Mouse (Mus musculus): ENCODE measurements around the gene 2010300C02Rik. TPM values are rescaled to one million over a fixed set of nuclear protein-coding genes. Genes with fewer than 3 reads are reported as not detected.
"Not testable (repeated sequence)": the region's sequence is repeated elsewhere in the genome, so short reads cannot be mapped to it uniquely, and the experiment has no call there.

2010300C02Rik gene
- polyA plus RNA-seq, 1 experiment from 2014 or later: 0.96 TPM

- Histone ChIP-seq H3K4me1 (peaks cover 36% of the 10 kb centered on the region), H3K27ac (replicated peaks) (no peak overlapping the region), H3K4me3 (no peak overlapping the region), H3K27me3 (replicated peaks; ENCODE audit: low read depth, poor library complexity, severe bottlenecking) (no peaks in the 10 kb centered on the region), H3K36me3 (replicated peaks) (no peaks in the 10 kb centered on the region), H3K9me3 (no peaks in the 10 kb centered on the region)
- DNase-seq (ENCODE audit: low spot score): no peak
- WGBS: 74% methylated on average over 6 of the region's 6 CpGs
These were observed 108.9 kb downstream of the 2010300C02Rik start for GRCm38 (mm10) chr1:37611032-37611431.

- WGBS: 88% methylated on average over 4 of the region's 4 CpGs
- no peak overlapping the region for H3K27ac ChIP-seq (replicated peaks)
These were observed 109.6 kb downstream of the 2010300C02Rik start for GRCm38 (mm10) chr1:37610242-37610641.

GRCm38 (mm10) chr1:37605694-37606093 lies 114.2 kb downstream of the 2010300C02Rik start:
- H3K27me3 ChIP-seq (replicated peaks; ENCODE audit: low read depth, poor library complexity, severe bottlenecking); H3K4me3 ChIP-seq; H3K36me3 ChIP-seq (replicated peaks); H3K4me1 ChIP-seq; H3K27ac ChIP-seq (replicated peaks); H3K9me3 ChIP-seq; DNase-seq (ENCODE audit: low spot score): not testable (repeated sequence)
- 83% methylated on average over 5 of the region's 5 CpGs for WGBS

More at GRCm38 (mm10) chr1:37610242-37610641, 109.6 kb downstream of the 2010300C02Rik start:
- Histone ChIP-seq H3K4me3 (no peak overlapping the region), H3K36me3 (replicated peaks) (no peaks in the 10 kb centered on the region), H3K4me1 (peaks cover 28% of the 10 kb centered on the region), H3K9me3 (no peaks in the 10 kb centered on the region), H3K27me3 (replicated peaks; ENCODE audit: low read depth, poor library complexity, severe bottlenecking) (no peaks in the 10 kb centered on the region)
- no peak for DNase-seq (ENCODE audit: low spot score)

- Histone ChIP-seq H3K4me1 (peaks cover 4% of the 10 kb centered on the region; the same call in 1 of the 2 replicates), H3K36me3 (replicated peaks) (no peaks in the 10 kb centered on the region), H3K9me3 (no peaks in the 10 kb centered on the region), H3K27me3 (replicated peaks; ENCODE audit: low read depth, poor library complexity, severe bottlenecking) (no peaks in the 10 kb centered on the region), H3K4me3 (no peak overlapping the region), H3K27ac (replicated peaks) (no peak overlapping the region)
- 89% methylated on average over 10 of the region's 10 CpGs for WGBS
- DNase-seq (ENCODE audit: low spot score): no peak
These were observed 116.7 kb downstream of the 2010300C02Rik start for GRCm38 (mm10) chr1:37603206-37603605.

GRCm38 (mm10) chr1:37602268-37602667 lies 117.6 kb downstream of the 2010300C02Rik start:
- H3K4me3 ChIP-seq: no peak overlapping the region
- no peak overlapping the region for H3K27ac ChIP-seq (replicated peaks)
- H3K4me1 ChIP-seq: peaks cover 4% of the 10 kb centered on the region; the same call in 1 of the 2 replicates
- H3K9me3 ChIP-seq: no peaks in the 10 kb centered on the region
- no peaks in the 10 kb centered on the region for H3K27me3 ChIP-seq (replicated peaks; ENCODE audit: low read depth, poor library complexity, severe bottlenecking)
- no peak for DNase-seq (ENCODE audit: low spot score)
- 87% methylated on average over 4 of the region's 4 CpGs for WGBS
- no peaks in the 10 kb centered on the region for H3K36me3 ChIP-seq (replicated peaks)

GRCm38 (mm10) chr1:37601461-37601860 lies 118.4 kb downstream of the 2010300C02Rik start:
- no peak overlapping the region for H3K27ac ChIP-seq (replicated peaks)
- no peaks in the 10 kb centered on the region for H3K9me3 ChIP-seq
- H3K27me3 ChIP-seq (replicated peaks; ENCODE audit: low read depth, poor library complexity, severe bottlenecking): no peaks in the 10 kb centered on the region
- H3K4me1 ChIP-seq: no peaks in the 10 kb centered on the region
- 84% methylated on average over 8 of the region's 8 CpGs for WGBS
- no peak overlapping the region for H3K4me3 ChIP-seq
- DNase-seq (ENCODE audit: low spot score): no peak
- H3K36me3 ChIP-seq (replicated peaks): no peaks in the 10 kb centered on the region

- H3K36me3 ChIP-seq (replicated peaks): no peaks in the 10 kb centered on the region
- no peaks in the 10 kb centered on the region for H3K4me1 ChIP-seq
- no peaks in the 10 kb centered on the region for H3K9me3 ChIP-seq
- H3K4me3 ChIP-seq: no peak overlapping the region
- no peak for DNase-seq (ENCODE audit: low spot score)
- WGBS: 74% methylated on average over 9 of the region's 9 CpGs
- H3K27me3 ChIP-seq (replicated peaks; ENCODE audit: low read depth, poor library complexity, severe bottlenecking): no peaks in the 10 kb centered on the region
- no peak overlapping the region for H3K27ac ChIP-seq (replicated peaks)
These were observed 119.2 kb downstream of the 2010300C02Rik start for GRCm38 (mm10) chr1:37600640-37601175.

GRCm38 (mm10) chr1:37598986-37599385 lies 120.9 kb downstream of the 2010300C02Rik start:
- Histone ChIP-seq H3K9me3 (no peaks in the 10 kb centered on the region), H3K27me3 (replicated peaks; ENCODE audit: low read depth, poor library complexity, severe bottlenecking) (no peaks in the 10 kb centered on the region), H3K27ac (replicated peaks) (no peak overlapping the region), H3K4me1 (no peaks in the 10 kb centered on the region), H3K4me3 (no peak overlapping the region), H3K36me3 (replicated peaks) (no peaks in the 10 kb centered on the region)
- 72% methylated on average over 5 of the region's 5 CpGs for WGBS
- no peak for DNase-seq (ENCODE audit: low spot score)

- H3K4me3 ChIP-seq; H3K27me3 ChIP-seq (replicated peaks; ENCODE audit: low read depth, poor library complexity, severe bottlenecking); H3K9me3 ChIP-seq; H3K36me3 ChIP-seq (replicated peaks); DNase-seq (ENCODE audit: low spot score); H3K27ac ChIP-seq (replicated peaks); H3K4me1 ChIP-seq: not testable (repeated sequence)
- 93% methylated on average over 3 of the region's 3 CpGs for WGBS
These were observed 125.1 kb downstream of the 2010300C02Rik start for GRCm38 (mm10) chr1:37594812-37595211.

GRCm38 (mm10) chr1:37585809-37586480 lies 133.9 kb downstream of the 2010300C02Rik start:
- Histone ChIP-seq H3K27me3 (replicated peaks; ENCODE audit: low read depth, poor library complexity, severe bottlenecking) (no peaks in the 10 kb centered on the region), H3K4me3 (no peak overlapping the region), H3K36me3 (replicated peaks) (no peaks in the 10 kb centered on the region), H3K9me3 (no peaks in the 10 kb centered on the region), H3K27ac (replicated peaks) (no peak overlapping the region), H3K4me1 (no peaks in the 10 kb centered on the region)
- DNase-seq (ENCODE audit: low spot score): no peak
- WGBS: 88% methylated on average over 13 of the region's 13 CpGs

GRCm38 (mm10) chr1:37583795-37584464 lies 136.0 kb downstream of the 2010300C02Rik start:
- no peaks in the 10 kb centered on the region for H3K9me3 ChIP-seq
- no peak overlapping the region for H3K4me3 ChIP-seq
- no peaks in the 10 kb centered on the region for H3K4me1 ChIP-seq
- H3K27ac ChIP-seq (replicated peaks): no peak overlapping the region
- no peaks in the 10 kb centered on the region for H3K36me3 ChIP-seq (replicated peaks)
- WGBS: 74% methylated on average over 9 of the region's 9 CpGs
- H3K27me3 ChIP-seq (replicated peaks; ENCODE audit: low read depth, poor library complexity, severe bottlenecking): no peaks in the 10 kb centered on the region
- DNase-seq (ENCODE audit: low spot score): no peak

GRCm38 (mm10) chr1:37583167-37583566 lies 136.7 kb downstream of the 2010300C02Rik start:
- no peak for DNase-seq (ENCODE audit: low spot score)

GRCm38 (mm10) chr1:37579686-37580085 lies 140.2 kb downstream of the 2010300C02Rik start:
- Histone ChIP-seq H3K27me3 (replicated peaks; ENCODE audit: low read depth, poor library complexity, severe bottlenecking) (no peaks in the 10 kb centered on the region), H3K4me3 (no peak overlapping the region), H3K27ac (replicated peaks) (no peak overlapping the region), H3K9me3 (no peaks in the 10 kb centered on the region), H3K4me1 (no peaks in the 10 kb centered on the region), H3K36me3 (replicated peaks) (no peaks in the 10 kb centered on the region)
- WGBS: 92% methylated on average over 13 of the region's 13 CpGs
- no peak for DNase-seq (ENCODE audit: low spot score)

More at GRCm38 (mm10) chr1:37583167-37583566, 136.7 kb downstream of the 2010300C02Rik start:
- Histone ChIP-seq H3K27me3 (replicated peaks; ENCODE audit: low read depth, poor library complexity, severe bottlenecking) (no peaks in the 10 kb centered on the region), H3K4me3 (no peak overlapping the region), H3K36me3 (replicated peaks) (no peaks in the 10 kb centered on the region), H3K9me3 (no peaks in the 10 kb centered on the region), H3K4me1 (no peaks in the 10 kb centered on the region), H3K27ac (replicated peaks) (no peak overlapping the region)
- WGBS: 89% methylated on average over 8 of the region's 8 CpGs
